Mouse (Mus musculus) kidney, embryonic 14.5 days (tissue): ENCODE results near the gene Scube2. TPM values are rescaled to one million over a fixed set of nuclear protein-coding genes. Genes with fewer than 3 reads are reported as not detected.
A peak's percentile ranks its signal among the peaks of the same experiment; 100 is the strongest.

Experiments used
- ATAC-seq: fragments of 200-750 bp; cut with Nextera tagmentation; 2 replicates; pipeline ENCODE4 v1.8.0; 2017; ENCODE audit warnings: moderate number of reproducible peaks, mild to moderate bottlenecking, moderate TSS enrichment, moderate library complexity; ENCODE audit not compliant: low FRiP score, low TSS enrichment
- H3K27ac ChIP-seq: fragments of 300-500 bp; sonication (generic); 2 replicates; pipeline ENCODE4 v1.5.1; 2014; ENCODE audit warnings: low read depth, mild to moderate bottlenecking, low read length, moderate library complexity, mixed read lengths
- H3K27me3 ChIP-seq: fragments of 300-500 bp; sonication (generic); 2 replicates; pipeline ENCODE4 v1.6.1; 2014; ENCODE audit warnings: mild to moderate bottlenecking, low read length; ENCODE audit not compliant: control insufficient read depth, insufficient read depth
- H3K36me3 ChIP-seq: fragments of 300-500 bp; sonication (generic); 2 replicates; pipeline ENCODE4 v1.6.1; 2014; ENCODE audit warnings: low read length, mixed read lengths; ENCODE audit not compliant: control insufficient read depth, insufficient read depth
- H3K4me1 ChIP-seq: fragments of 300-500 bp; sonication (generic); 2 replicates; pipeline ENCODE4 v1.6.1; 2014; ENCODE audit warnings: low read length, mixed read lengths; ENCODE audit not compliant: control insufficient read depth, insufficient read depth
- H3K4me2 ChIP-seq: fragments of 300-500 bp; sonication (generic); replicated peaks from 2 replicates; pipeline ENCODE4 v1.6.1; 2014; ENCODE audit warnings: low read depth, mild to moderate bottlenecking, low read length
- H3K4me3 ChIP-seq: fragments of 300-500 bp; sonication (generic); 2 replicates; pipeline ENCODE4 v1.5.1; 2014; ENCODE audit warnings: mild to moderate bottlenecking, low read length
- H3K9ac ChIP-seq: fragments of 300-500 bp; sonication (generic); 2 replicates; pipeline ENCODE4 v1.6.1; 2014; ENCODE audit warnings: low read depth, mild to moderate bottlenecking, low read length, moderate library complexity
- H3K9me3 ChIP-seq: fragments of 300-500 bp; sonication (generic); 2 replicates; pipeline ENCODE4 v1.6.1; 2016; ENCODE audit warnings: low read length; ENCODE audit not compliant: control insufficient read depth
- WGBS: fragments of 180-500 bp; shearing (Covaris S2); extraction: QIAGEN DNeasy Blood & Tissue Kit; methylation state at CpG from one replicate; pipeline ENCODE4 v1.1.7; 2014; 5-methylcytosine and 5-hydroxymethylcytosine counted together
- polyA plus RNA-seq: library from polyadenylated mRNA; unstranded; fragments of >200 nt; fragmentation: Nextera tagmentation; extraction: Ambion mirVana; gene quantifications from 2 replicates; pipeline ENCODE4 v1.2.1, GENCODE M21; 2014

The Scube2 gene
- polyA plus RNA-seq, 1 experiment from 2014 or later, result 0.77 TPM

DNA sequence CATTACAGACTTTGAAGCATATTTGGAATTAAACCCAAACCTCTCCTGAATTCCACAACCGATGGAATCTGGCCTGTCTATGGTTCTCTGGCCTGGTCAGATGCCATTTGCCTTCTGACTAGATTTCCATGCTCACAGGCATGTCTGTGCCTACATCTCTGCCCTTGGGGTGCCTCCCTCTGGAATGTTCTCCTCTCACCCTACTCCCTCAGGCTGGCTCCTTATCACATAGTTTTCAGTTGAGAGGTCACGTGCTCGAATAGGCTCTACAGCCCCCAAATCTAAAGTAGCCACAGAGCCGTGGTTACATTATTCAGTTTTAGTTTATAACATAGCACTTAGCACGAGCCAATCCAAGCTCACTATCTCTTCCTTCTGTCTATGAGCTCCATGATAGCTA, 69.9 kb downstream of the Scube2 start:
- H3K27me3 ChIP-seq, result no peaks in the 10 kb centered on the region
- H3K36me3 ChIP-seq, result no peaks in the 10 kb centered on the region
- no peak overlapping the region for H3K4me3 ChIP-seq
- ATAC-seq, result no peak
- no peaks in the 10 kb centered on the region for H3K4me1 ChIP-seq
- H3K9me3 ChIP-seq, result no peaks in the 10 kb centered on the region
- H3K9ac ChIP-seq, result no peak overlapping the region
- 72% methylated on average over 5 of the region's 5 CpGs for WGBS
- no peak overlapping the region for H3K4me2 ChIP-seq
- H3K27ac ChIP-seq, result no peak overlapping the region

DNA sequence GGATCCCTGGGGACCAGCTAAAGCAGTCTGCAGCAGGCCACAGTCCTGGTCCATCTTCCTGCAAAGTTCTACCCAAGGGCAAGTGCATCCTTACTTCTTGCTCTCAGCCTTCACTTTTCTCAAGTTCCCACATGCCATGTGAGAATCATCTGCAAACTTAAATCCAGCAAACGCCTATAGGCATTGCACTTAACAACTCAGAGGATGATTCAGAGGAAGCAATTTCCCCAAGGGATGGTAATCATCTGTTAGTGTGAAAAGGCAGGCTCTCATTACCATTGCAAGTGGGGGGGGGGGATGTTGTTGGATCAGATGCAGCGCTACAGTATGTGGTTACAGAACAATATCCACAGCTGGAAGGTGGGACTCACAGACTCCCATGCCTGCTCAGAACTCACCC, 70.9 kb downstream of the Scube2 start:
- no peak overlapping the region for H3K9ac ChIP-seq
- H3K36me3 ChIP-seq, result no peaks in the 10 kb centered on the region
- no peaks in the 10 kb centered on the region for H3K4me1 ChIP-seq
- no peaks in the 10 kb centered on the region for H3K27me3 ChIP-seq
- no peak overlapping the region for H3K4me3 ChIP-seq
- no peaks in the 10 kb centered on the region for H3K9me3 ChIP-seq
- H3K27ac ChIP-seq, result no peak overlapping the region
- no peak for ATAC-seq
- no peak overlapping the region for H3K4me2 ChIP-seq
- WGBS, result 74% methylated on average over 2 of the region's 2 CpGs

DNA sequence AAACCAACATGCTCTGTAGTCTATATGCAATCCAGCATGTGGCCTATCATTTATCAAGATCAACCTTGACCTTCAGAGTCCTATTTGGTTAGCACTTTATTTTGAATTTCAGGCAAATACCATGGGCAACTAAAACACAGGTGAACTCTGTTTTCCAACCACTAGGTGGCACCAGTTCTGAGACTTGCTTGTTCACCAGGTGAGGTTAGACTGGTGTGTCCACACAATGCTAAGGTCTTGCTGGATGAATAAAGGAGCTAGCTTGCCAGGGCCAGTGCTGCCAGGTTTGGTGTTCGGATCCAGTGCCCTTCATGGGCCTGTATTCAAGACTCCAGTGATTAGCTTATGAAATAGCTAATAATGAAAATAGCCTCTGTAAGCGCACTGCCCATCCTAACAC, 72.7 kb downstream of the Scube2 start:
- no peaks in the 10 kb centered on the region for H3K36me3 ChIP-seq
- no peaks in the 10 kb centered on the region for H3K27me3 ChIP-seq
- 76% methylated on average over 2 of the region's 2 CpGs for WGBS
- H3K4me1 ChIP-seq, result no peaks in the 10 kb centered on the region
- no peak overlapping the region for H3K9ac ChIP-seq
- H3K4me3 ChIP-seq, result no peak overlapping the region
- H3K27ac ChIP-seq, result no peak overlapping the region
- H3K9me3 ChIP-seq, result no peaks in the 10 kb centered on the region
- ATAC-seq, result no peak
- H3K4me2 ChIP-seq, result no peak overlapping the region

DNA sequence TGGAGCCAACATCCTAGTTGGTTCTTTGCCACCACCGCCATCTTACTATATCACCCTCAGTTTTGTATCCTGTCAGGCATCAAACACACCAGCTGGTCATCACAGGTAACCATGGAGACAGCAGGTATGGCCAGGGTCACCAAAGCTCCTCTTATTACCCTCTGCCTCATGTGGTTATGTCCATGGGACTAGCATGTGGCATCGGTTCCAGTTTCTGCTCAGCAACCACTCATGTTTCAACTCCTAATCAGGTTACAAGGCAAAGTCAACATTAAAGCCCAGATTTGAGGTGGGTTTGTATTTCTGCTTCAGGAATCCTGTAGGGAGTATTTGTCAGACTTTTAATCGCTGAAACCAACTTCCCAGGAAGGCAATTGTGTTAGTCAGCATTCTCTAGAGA, 74.7 kb downstream of the Scube2 start:
- Histone ChIP-seq H3K27me3 (no peaks in the 10 kb centered on the region), H3K4me3 (no peak overlapping the region), H3K4me1 (no peaks in the 10 kb centered on the region), H3K4me2 (no peak overlapping the region), H3K27ac (no peak overlapping the region), H3K36me3 (no peaks in the 10 kb centered on the region), H3K9ac (no peak overlapping the region), H3K9me3 (no peaks in the 10 kb centered on the region)
- 56% methylated on average over 3 of the region's 3 CpGs for WGBS
- ATAC-seq, result peak; percentile 81

DNA sequence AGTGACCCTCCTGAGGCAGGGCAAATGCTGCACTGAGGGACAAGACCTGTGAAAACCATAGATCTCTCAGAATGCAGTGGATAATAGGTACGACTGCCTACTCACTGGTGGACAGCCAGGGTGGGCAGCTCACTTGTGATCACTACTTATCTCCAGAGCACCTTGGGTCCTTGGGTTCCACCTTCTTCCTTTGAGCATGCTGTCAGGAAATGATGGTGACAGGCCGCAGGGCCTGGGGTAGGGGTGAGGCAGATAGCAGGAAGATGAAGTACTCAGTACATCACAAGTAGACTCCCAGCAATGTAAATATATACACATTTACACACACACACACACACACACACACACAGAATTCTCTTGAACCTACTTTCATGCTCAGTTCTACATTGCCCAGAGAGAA, 77.6 kb downstream of the Scube2 start:
- H3K4me1 ChIP-seq, result no peaks in the 10 kb centered on the region
- H3K27me3 ChIP-seq, result peaks cover 5% of the 10 kb centered on the region; the same call in 1 of the 2 replicates
- H3K9ac ChIP-seq, result no peak overlapping the region
- WGBS, result 86% methylated on average over 2 of the region's 2 CpGs
- no peak overlapping the region for H3K27ac ChIP-seq
- ATAC-seq, result no peak
- H3K9me3 ChIP-seq, result no peaks in the 10 kb centered on the region
- H3K4me3 ChIP-seq, result no peak overlapping the region
- H3K4me2 ChIP-seq, result no peak overlapping the region
- H3K36me3 ChIP-seq, result no peaks in the 10 kb centered on the region

DNA sequence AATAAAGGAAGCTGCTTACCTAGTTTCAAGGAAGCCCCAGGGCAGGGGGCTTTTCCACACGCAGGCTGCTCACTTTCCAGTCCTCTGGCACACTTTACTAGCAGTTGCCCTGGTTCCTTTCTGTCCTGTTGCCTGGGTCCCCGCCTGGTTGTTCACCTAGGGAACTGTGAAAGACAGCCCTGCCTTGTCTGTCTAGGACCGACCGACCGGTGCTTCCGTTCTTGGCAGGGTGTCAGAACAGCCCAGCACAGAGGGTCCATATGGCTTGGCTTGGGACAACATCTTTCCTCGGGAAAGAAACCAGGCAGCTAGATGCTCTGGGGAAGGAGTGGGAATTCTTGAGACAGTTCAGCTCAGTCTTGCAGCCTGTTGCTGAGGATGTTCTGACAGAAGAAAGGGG, 82.2 kb downstream of the Scube2 start:
- Histone ChIP-seq H3K9ac (no peak overlapping the region), H3K4me1 (no peaks in the 10 kb centered on the region; the same call in 1 of the 2 replicates), H3K36me3 (no peaks in the 10 kb centered on the region), H3K9me3 (no peaks in the 10 kb centered on the region), H3K4me2 (no peak overlapping the region), H3K27me3 (peaks cover 48% of the 10 kb centered on the region), H3K27ac (no peak overlapping the region), H3K4me3 (no peak overlapping the region)
- WGBS, result 35% methylated on average over 7 of the region's 7 CpGs
- no peak for ATAC-seq

DNA sequence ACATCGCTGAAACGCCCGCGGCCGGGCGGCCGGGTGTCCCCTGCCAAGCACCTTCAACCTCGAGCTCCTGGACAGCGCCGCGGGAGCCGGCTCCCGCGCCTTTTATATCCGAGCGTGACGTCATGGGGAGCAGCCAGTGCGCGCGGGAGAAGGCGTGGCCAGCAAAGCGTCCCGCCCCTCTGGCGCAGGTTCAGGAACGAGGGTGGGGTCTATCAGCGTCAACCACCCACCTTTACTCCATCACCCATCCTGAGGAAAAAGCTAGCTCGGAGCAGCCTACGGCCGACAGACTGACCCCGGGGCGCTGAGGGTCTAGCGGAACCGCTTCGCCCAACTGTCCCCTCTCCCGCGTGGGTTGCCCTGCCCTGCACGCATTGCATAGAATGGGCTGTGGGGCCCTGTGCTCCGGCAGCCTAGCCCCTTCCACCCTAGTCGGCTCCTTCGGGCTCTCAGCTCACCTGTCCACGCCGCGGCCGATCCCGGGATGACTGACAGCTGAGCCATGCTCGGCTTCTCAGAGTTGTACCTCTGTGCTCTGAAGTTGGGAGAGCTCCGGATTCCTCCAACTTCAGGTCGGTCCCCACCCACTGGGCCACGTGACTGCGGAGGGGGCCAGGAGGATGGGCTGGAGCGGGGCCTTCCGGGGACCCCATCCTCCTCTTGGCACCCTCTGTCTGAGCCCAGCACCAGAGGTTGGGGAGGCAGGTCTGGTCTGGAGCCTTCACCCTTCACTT, 83.8 kb downstream of the Scube2 start, which contains the start of gene Nrip3:
Gene Nrip3 (minus strand): TSS at position 556 of the 734 bp plus-strand sequence.
- no peak within 1 kb of the TSS for H3K27ac ChIP-seq
- H3K4me1 ChIP-seq, result no peaks in the 10 kb centered on the region; the same call in 1 of the 2 replicates
- H3K36me3 ChIP-seq, result no peaks in the 10 kb centered on the region
- 3% methylated on average over 42 of the region's 52 CpGs for WGBS
- H3K9ac ChIP-seq, result peak within 1 kb of the TSS; percentile 40
- peak within 1 kb of the TSS; percentile 49 for H3K4me3 ChIP-seq
- ATAC-seq, result peak; percentile 94
- no peaks in the 10 kb centered on the region for H3K9me3 ChIP-seq
- H3K4me2 ChIP-seq, result peak within 1 kb of the TSS; percentile 95
- H3K27me3 ChIP-seq, result peaks cover 55% of the 10 kb centered on the region

DNA sequence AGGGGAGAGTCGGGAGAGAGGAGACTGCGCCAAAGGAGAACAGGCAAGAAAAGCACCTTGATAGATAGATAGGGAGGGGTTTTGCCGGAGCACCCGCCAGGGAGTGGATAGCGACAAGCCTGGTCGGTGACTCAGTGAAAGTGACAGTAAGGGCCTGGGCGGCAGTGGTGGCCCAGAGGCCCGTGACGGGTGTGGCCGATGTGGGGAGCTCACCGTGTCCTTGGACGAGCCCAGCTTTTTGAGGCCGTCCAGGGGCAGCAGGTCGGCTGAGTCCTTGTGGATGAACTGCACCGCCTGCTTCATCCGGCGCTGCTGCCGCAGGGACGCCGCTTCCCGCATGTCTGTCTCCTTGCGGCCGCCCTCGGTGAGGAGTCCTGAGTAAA, 84.4 kb downstream of the Scube2 start:
- H3K9ac ChIP-seq, result peak overlapping the region; percentile 40
- peak overlapping the region; percentile 95 for H3K4me2 ChIP-seq
- H3K9me3 ChIP-seq, result no peaks in the 10 kb centered on the region
- H3K27ac ChIP-seq, result no peak overlapping the region
- no peaks in the 10 kb centered on the region; the same call in 1 of the 2 replicates for H3K4me1 ChIP-seq
- peak; percentile 71 for ATAC-seq
- 1% methylated on average over 24 of the region's 24 CpGs for WGBS
- peak overlapping the region; percentile 49 for H3K4me3 ChIP-seq
- no peaks in the 10 kb centered on the region for H3K36me3 ChIP-seq
- peaks cover 55% of the 10 kb centered on the region for H3K27me3 ChIP-seq

DNA sequence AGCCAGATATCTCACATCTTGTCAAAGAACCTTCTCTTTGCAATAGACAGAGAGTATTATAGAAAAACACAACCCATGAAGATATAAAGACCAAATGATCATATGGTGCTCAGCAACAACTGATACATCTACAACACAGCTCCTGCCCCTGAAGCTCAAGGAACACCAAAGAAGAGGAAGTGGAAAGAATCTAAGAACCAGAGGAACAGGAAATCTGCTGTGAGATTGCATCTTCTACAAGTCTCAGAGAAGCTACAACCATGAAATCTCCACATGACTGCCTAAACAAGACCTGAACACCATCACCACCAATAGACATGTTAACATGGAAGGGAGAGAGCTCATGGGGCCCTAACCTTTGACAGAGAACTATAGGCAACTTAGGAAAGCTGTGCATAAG, 93.2 kb downstream of the Scube2 start:
- H3K36me3 ChIP-seq, result no peaks in the 10 kb centered on the region
- H3K9me3 ChIP-seq, result no peaks in the 10 kb centered on the region
- no peaks in the 10 kb centered on the region for H3K4me1 ChIP-seq
- H3K9ac ChIP-seq, result no peak overlapping the region
- no peak overlapping the region for H3K4me3 ChIP-seq
- peaks cover 3% of the 10 kb centered on the region; the same call in 1 of the 2 replicates for H3K27me3 ChIP-seq
- H3K4me2 ChIP-seq, result no peak overlapping the region
- ATAC-seq, result no peak
- no peak overlapping the region for H3K27ac ChIP-seq
